Mouse (Mus musculus): ENCODE measurements at regions not wholly inside any gene's neighbourhood (a gene's known extent, or its start where the extent isn't known, plus 50 kb on each side); places are given as distances from the start of the nearest gene placed in this dataset.

- DNase-seq, result peak; percentile 77 to 84
Measured at GRCm38 (mm10) chr1:95762244-95762643, 94.9 kb upstream of the St8sia4 start.

DNA sequence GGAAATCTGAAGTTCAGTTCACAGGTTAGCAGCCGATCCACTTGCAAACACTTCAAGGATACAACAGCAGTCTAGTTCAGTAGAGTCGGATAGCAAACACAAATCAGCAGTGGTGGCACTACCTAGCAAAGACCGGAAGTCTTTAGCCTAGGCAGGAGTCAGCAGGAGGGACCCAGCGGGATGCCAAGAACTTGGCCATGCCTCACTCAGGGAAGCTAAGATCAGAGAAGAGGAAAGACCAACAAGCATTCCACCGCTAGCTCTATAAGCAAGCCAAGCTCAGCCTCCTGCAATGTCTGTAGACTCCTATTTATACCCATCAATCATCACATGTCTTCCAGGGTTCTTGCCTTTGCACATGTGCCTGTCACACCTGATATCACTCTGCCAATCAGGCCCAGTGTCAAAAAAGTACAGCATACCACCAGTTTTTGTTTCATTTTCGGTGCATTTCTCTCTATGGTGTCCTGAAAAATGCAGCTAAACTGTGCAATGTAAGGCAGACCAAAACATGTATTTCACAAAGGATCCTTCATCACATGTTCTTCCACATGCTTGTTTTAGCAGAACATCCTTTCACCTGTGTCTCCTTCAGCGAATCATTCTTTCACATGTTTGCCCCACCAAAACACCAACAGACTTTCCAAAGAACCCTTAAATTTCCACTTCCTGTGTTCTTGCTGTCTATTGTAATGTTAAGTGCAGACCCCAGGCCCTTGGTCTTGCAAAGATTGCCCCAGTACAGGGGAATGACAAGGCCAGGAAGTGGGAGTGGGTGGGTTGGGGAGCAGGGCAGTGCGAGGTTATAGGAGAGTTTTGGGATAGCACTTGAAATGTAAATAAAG lies 86.9 kb upstream of the St8sia4 start:
- DNase-seq, result peak in 1 of 2 experiments; percentile 4

DNA sequence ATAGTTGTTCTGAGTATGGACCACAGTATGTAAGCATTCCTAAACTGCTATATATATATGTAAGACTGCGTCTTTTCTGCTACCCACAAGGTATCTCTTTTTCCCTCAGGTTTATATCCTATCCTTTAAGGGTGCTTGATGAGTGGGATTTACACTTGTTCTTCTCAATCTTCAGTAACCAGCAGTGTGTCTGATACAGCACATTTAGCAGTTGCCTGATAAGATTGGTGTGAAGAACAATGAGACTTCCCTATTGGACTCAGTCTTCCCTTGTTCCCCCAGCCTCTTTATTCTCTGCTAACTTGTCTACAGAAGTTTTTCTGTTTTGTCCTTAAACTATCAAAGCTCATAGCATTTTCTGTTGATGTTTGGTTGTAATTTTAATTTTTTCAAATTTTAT lies 86.1 kb upstream of the St8sia4 start:
- DNase-seq, result no peak

DNA sequence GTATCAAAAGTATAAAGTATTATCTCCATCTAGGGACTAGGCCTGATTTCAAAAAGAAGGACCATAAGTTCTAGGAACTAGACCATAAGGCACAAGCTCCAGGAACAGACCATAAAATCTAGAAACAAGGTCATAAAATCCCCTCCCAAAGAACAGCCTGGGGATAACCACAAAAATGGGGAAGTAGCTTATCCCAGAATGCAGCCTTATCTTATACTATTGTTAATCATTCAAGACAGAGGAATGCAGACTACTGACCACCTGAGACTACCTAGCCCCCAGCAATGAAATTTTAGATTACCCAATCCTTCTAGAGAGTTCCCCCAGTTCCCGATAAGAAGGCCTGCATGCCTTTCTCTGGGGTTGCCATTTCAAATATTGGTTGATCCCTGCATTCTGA lies 81.6 kb upstream of the St8sia4 start:
- DNase-seq, result no peak

DNA sequence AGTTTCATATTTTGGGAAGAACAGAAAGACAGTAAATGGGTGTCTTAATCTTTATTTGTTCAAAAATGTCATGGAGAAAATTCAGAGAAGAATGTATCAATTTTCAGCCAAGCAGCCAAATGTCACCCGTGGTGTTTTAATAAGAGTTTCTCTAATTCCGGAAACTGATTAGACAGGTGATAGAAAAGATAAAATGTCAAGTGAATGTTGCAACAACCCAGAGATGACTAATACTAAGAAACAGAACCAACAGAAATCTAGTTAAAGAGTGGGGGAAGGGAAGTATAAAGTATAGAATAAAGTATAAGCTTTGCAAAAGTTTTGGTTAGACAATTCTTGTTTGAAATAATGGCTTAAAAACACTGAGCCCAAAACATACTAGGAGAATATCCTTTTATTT lies 79.9 kb upstream of the St8sia4 start:
- DNase-seq, result no peak

DNA sequence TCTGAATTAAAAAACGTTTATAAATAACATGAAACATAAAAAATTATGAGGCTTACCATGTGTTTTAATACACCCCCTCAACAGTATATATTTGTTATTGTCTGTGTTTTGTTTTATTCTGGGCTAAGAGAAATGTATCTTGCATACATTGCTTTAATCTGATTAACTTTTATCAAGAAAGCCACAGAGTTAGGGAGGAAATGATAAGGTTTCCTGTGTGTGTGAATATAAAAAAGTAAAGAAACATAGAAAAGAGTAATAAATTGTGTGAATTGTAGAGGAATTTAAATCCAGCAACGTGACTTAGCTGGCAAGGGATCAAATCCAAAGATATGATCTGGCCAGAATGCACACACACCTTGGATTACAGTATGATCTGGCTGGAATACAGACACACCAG lies 77.1 kb upstream of the St8sia4 start:
- no peak for DNase-seq

- DNase-seq, result no peak
Measured at GRCm38 (mm10) chr1:95743334-95743733, 76.0 kb upstream of the St8sia4 start.

GRCm38 (mm10) chr1:95719449-95719848 lies 52.1 kb upstream of the St8sia4 start:
- DNase-seq, result no peak

- DNase-seq, result no peak
Measured at GRCm38 (mm10) chr1:95718794-95719193, 51.4 kb upstream of the St8sia4 start.

Measured in cerebellum, postnatal 14 days (tissue).